In the genomic region with DNA sequence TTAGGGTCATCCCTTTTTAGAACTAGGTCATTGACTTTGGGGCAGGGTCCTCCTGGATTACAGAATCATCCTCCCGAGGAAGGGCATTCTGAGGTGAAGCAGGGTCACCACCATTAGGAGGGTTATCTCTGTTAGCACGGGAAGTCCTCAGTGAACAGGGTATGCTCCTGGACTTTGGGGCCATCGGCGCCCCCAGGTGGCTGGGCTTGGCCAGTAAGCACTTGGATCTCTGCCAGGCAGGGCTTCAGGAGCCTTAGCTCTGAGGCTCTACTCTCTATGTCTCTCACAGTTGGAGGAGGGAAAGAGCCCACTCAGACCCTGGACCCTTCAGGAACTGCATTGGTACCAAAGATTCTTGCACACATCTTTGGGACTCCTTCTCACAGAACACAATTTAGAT, we compare ENCODE assay signal across 10 mouse cellular contexts. TPM values are rescaled to one million over a fixed set of nuclear protein-coding genes. Genes with fewer than 3 reads are reported as not detected.
A peak's percentile ranks its signal among the peaks of the same experiment; 100 is the strongest.
DNase-seq lines count a peak whose midpoint lies in the region; ATAC-seq and TF ChIP-seq lines count a peak whose summit lies in the region.
"Had no signal": no experiment of that assay in that cellular context is flagged by ENCODE, and none has a peak within 500 bp of the region (broad histone marks: within the 10 kb centered on the region; RNA-seq: fewer than 3 reads in every experiment).

No protein-coding gene starts in this region.

- H3K4me3 ChIP-seq in liver, adult 2 months (ENCODE audit: insufficient read depth, low read depth, low read length): no peak overlapping the region
- no peak overlapping the region for H3K4me3 ChIP-seq in liver, embryonic 12.5 days
- H3K4me3 ChIP-seq in cerebellum, adult 2 months (replicated peaks; ENCODE audit: insufficient read depth, low read depth, low read length): no peak overlapping the region
- H3K4me3 ChIP-seq: myocyte had no signal

- H3K9me3 ChIP-seq in liver, embryonic 12.5 days (replicated peaks): no peaks in the 10 kb centered on the region

- no peaks in the 10 kb centered on the region for H3K79me2 ChIP-seq in liver, adult 2 months (ENCODE audit: control insufficient read depth, insufficient read depth, low read length)

- no peak for ATAC-seq in liver, embryonic 12.5 days
- peak; percentile 59 for ATAC-seq in common myeloid progenitor, adult 5-6 weeks (replicated peaks; ENCODE audit: low read depth, poor library complexity, severe bottlenecking)

- TF ChIP-seq POLR2A in liver, adult 2 months (IDR thresholded peaks at IDR 0.05; ENCODE audit: extremely low read depth, insufficient read depth, low read length): no peak
- no peak for TF ChIP-seq POLR2A in cerebellum, adult 2 months (IDR thresholded peaks at IDR 0.05; ENCODE audit: borderline replicate concordance, insufficient read depth, low read length)

- H3K9ac ChIP-seq in liver, adult 2 months (ENCODE audit: low read depth, low read length): no peak overlapping the region
- H3K9ac ChIP-seq in liver, embryonic 12.5 days: no peak overlapping the region

- DNase-seq in cerebellum, postnatal 10 days: peak; percentile 55 to 63
- no peak for DNase-seq in cerebellum, adult 18-20 months
- DNase-seq in liver, adult 2 months (ENCODE audit: extremely low read depth, low read depth, low spot score): no peak
- peak; percentile 19 for DNase-seq in lung, postnatal 25 days (ENCODE audit: low spot score)
- DNase-seq in cerebellum, adult 2 months: no peak
- no peak for DNase-seq in left cerebral cortex, adult 9 months (ENCODE audit: low spot score in 2 of 2)
- DNase-seq: cerebellum, adult 11-12 months had no signal

- no peak overlapping the region for H3K4me2 ChIP-seq in liver, embryonic 12.5 days

- 3% methylated on average over 4 of the region's 4 CpGs for WGBS in liver, adult 2 months
- WGBS in liver, embryonic 12.5 days (ENCODE audit: insufficient replicate concordance): 10% methylated on average over 4 of the region's 4 CpGs
- 15% methylated on average over 4 of the region's 4 CpGs for WGBS in cerebellum, adult 2 months

- H3K36me3 ChIP-seq in liver, adult 2 months (ENCODE audit: control insufficient read depth, insufficient read depth, low read length): no peaks in the 10 kb centered on the region
- no peaks in the 10 kb centered on the region for H3K36me3 ChIP-seq in liver, embryonic 12.5 days

- TF ChIP-seq CTCF in liver, adult 2 months (IDR thresholded peaks at IDR 0.05; ENCODE audit: low read depth, low read length): peak; percentile 66
- no peak for TF ChIP-seq CTCF in cerebellum, adult 2 months (IDR thresholded peaks at IDR 0.05; ENCODE audit: borderline replicate concordance, insufficient read depth, low read depth, low read length)

- no peak overlapping the region for H3K27ac ChIP-seq in liver, adult 2 months (replicated peaks; ENCODE audit: insufficient read depth, low read depth, low read length)
- no peak overlapping the region for H3K27ac ChIP-seq in liver, embryonic 12.5 days
- H3K27ac ChIP-seq in cerebellum, adult 2 months (ENCODE audit: insufficient read depth, low read length): no peak overlapping the region

- peaks cover 28% of the 10 kb centered on the region for H3K27me3 ChIP-seq in liver, adult 2 months (ENCODE audit: control insufficient read depth, insufficient read depth, low read length)
- peaks cover 89% of the 10 kb centered on the region for H3K27me3 ChIP-seq in liver, embryonic 12.5 days (replicated peaks)
- H3K27me3 ChIP-seq in cerebellum, adult 2 months (ENCODE audit: control insufficient read depth, insufficient read depth, low read length): peaks cover 8% of the 10 kb centered on the region; the same call in 1 of the 2 replicates

- no peaks in the 10 kb centered on the region for H3K4me1 ChIP-seq in liver, adult 2 months (ENCODE audit: control insufficient read depth, insufficient read depth, low read length)
- no peaks in the 10 kb centered on the region for H3K4me1 ChIP-seq in liver, embryonic 12.5 days
- no peaks in the 10 kb centered on the region for H3K4me1 ChIP-seq in cerebellum, adult 2 months (ENCODE audit: control insufficient read depth, insufficient read depth, low read length)

RNA-seq across cellular contexts. Expression of a gene that starts 10.8 kb away (rescaled TPM):
- total RNA-seq in liver, adult 2 months (2014; rRNA removed): 0.07 and 0.09 TPM in 2 replicates
- 0.02 TPM in 1 of 2 replicates, not detected in the other for polyA plus RNA-seq in liver, adult 2 months (2012; rRNA removed)
- 0.11 and 0.16 TPM in 2 replicates for polyA plus RNA-seq in liver, embryonic 12.5 days (2016; fragmentation: Nextera tagmentation; extraction: Ambion mirVana)
- 0.09 and 1.3 TPM in 2 replicates for total RNA-seq in common myeloid progenitor, adult 5-6 weeks (2017)
- polyA plus RNA-seq in cerebellum, adult 2 months (2012; rRNA removed): 0.10 TPM in 2 replicates

RNA-seq across cellular contexts. Expression of a gene that starts 28.0 kb away (rescaled TPM):
- total RNA-seq in liver, adult 2 months (2014; rRNA removed): not detected in 2 replicates
- not detected in 2 replicates for polyA plus RNA-seq in liver, adult 2 months (2012; rRNA removed)
- polyA plus RNA-seq in liver, embryonic 12.5 days (2016; fragmentation: Nextera tagmentation; extraction: Ambion mirVana): not detected in 2 replicates
- not detected in 2 replicates for total RNA-seq in common myeloid progenitor, adult 5-6 weeks (2017)
- polyA plus RNA-seq in cerebellum, adult 2 months (2012; rRNA removed): not detected in 2 replicates
- polyA plus RNA-seq: myocyte had no signal

Comparison
In these comparisons a context has a peak if more than half of its experiments do, and no peak if none do; other contexts are left out.
1. DNase-seq: peak in cerebellum, postnatal 10 days (2 of 2) and lung, postnatal 25 days (single experiment); none in cerebellum, adult 18-20 months (0 of 2), liver, adult 2 months (single experiment), cerebellum, adult 2 months (0 of 2) and left cerebral cortex, adult 9 months (0 of 2).